Mouse (Mus musculus) kidney, embryonic 14.5 days (tissue): ENCODE results near the gene Rpl19. TPM values are rescaled to one million over a fixed set of nuclear protein-coding genes. Genes with fewer than 3 reads are reported as not detected.

Experiments used
- ATAC-seq: fragments of 200-750 bp; cut with Nextera tagmentation; 2 replicates; pipeline ENCODE4 v1.8.0; 2017; ENCODE audit warnings: moderate number of reproducible peaks, mild to moderate bottlenecking, moderate TSS enrichment, moderate library complexity; ENCODE audit not compliant: low FRiP score, low TSS enrichment
- H3K27ac ChIP-seq: fragments of 300-500 bp; sonication (generic); 2 replicates; pipeline ENCODE4 v1.5.1; 2014; ENCODE audit warnings: low read depth, mild to moderate bottlenecking, low read length, moderate library complexity, mixed read lengths
- H3K27me3 ChIP-seq: fragments of 300-500 bp; sonication (generic); 2 replicates; pipeline ENCODE4 v1.6.1; 2014; ENCODE audit warnings: mild to moderate bottlenecking, low read length; ENCODE audit not compliant: control insufficient read depth, insufficient read depth
- H3K36me3 ChIP-seq: fragments of 300-500 bp; sonication (generic); 2 replicates; pipeline ENCODE4 v1.6.1; 2014; ENCODE audit warnings: low read length, mixed read lengths; ENCODE audit not compliant: control insufficient read depth, insufficient read depth
- H3K4me1 ChIP-seq: fragments of 300-500 bp; sonication (generic); 2 replicates; pipeline ENCODE4 v1.6.1; 2014; ENCODE audit warnings: low read length, mixed read lengths; ENCODE audit not compliant: control insufficient read depth, insufficient read depth
- H3K4me2 ChIP-seq: fragments of 300-500 bp; sonication (generic); replicated peaks from 2 replicates; pipeline ENCODE4 v1.6.1; 2014; ENCODE audit warnings: low read depth, mild to moderate bottlenecking, low read length
- H3K4me3 ChIP-seq: fragments of 300-500 bp; sonication (generic); 2 replicates; pipeline ENCODE4 v1.5.1; 2014; ENCODE audit warnings: mild to moderate bottlenecking, low read length
- H3K9ac ChIP-seq: fragments of 300-500 bp; sonication (generic); 2 replicates; pipeline ENCODE4 v1.6.1; 2014; ENCODE audit warnings: low read depth, mild to moderate bottlenecking, low read length, moderate library complexity
- H3K9me3 ChIP-seq: fragments of 300-500 bp; sonication (generic); 2 replicates; pipeline ENCODE4 v1.6.1; 2016; ENCODE audit warnings: low read length; ENCODE audit not compliant: control insufficient read depth
- WGBS: fragments of 180-500 bp; shearing (Covaris S2); extraction: QIAGEN DNeasy Blood & Tissue Kit; methylation state at CpG from one replicate; pipeline ENCODE4 v1.1.7; 2014; 5-methylcytosine and 5-hydroxymethylcytosine counted together
- polyA plus RNA-seq: library from polyadenylated mRNA; unstranded; fragments of >200 nt; fragmentation: Nextera tagmentation; extraction: Ambion mirVana; gene quantifications from 2 replicates; pipeline ENCODE4 v1.2.1, GENCODE M21; 2014

The Rpl19 gene
- polyA plus RNA-seq, 1 experiment from 2014 or later = 1,236 TPM

GRCm38 (mm10) chr11:98037871-98038270 is 11.4 kb downstream of the Rpl19 start:
- no peak overlapping the region for H3K27ac ChIP-seq
- peaks cover 22% of the 10 kb centered on the region for H3K4me1 ChIP-seq
- no peaks in the 10 kb centered on the region for H3K9me3 ChIP-seq
- no peak overlapping the region for H3K4me3 ChIP-seq
- peaks cover 9% of the 10 kb centered on the region; the same call in 1 of the 2 replicates for H3K27me3 ChIP-seq
- no peak overlapping the region for H3K4me2 ChIP-seq
- WGBS = 69% methylated on average over 14 of the region's 14 CpGs
- no peak overlapping the region for H3K9ac ChIP-seq
- no peak for ATAC-seq
- H3K36me3 ChIP-seq = no peaks in the 10 kb centered on the region

DNA sequence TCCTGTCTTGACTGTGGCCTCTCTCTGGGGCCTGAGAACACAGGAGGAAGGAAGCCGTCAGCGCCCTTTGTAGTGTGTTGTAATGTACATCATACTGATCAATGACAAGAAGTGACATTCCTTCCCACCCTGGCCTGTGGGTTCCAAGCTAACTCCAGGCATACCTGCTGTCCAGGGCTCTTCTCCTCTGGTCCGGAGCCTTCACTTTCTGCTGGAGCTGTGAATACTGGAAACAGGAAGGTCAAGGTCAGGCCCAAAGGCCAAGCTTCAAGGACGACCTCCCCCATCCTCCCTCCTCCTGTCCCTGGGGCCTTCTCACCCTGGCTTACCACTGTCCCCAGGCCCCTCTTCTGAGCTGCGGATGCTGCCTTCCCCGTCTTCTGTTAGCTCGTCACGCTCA is 14.5 kb downstream of the Rpl19 start:
- Histone ChIP-seq H3K27ac (no peak overlapping the region), H3K9me3 (no peaks in the 10 kb centered on the region), H3K4me3 (no peak overlapping the region), H3K4me1 (peaks cover 15% of the 10 kb centered on the region), H3K27me3 (peaks cover 5% of the 10 kb centered on the region; the same call in 1 of the 2 replicates), H3K36me3 (no peaks in the 10 kb centered on the region), H3K9ac (no peak overlapping the region), H3K4me2 (no peak overlapping the region)
- no peak for ATAC-seq
- WGBS = 63% methylated on average over 8 of the region's 8 CpGs

DNA sequence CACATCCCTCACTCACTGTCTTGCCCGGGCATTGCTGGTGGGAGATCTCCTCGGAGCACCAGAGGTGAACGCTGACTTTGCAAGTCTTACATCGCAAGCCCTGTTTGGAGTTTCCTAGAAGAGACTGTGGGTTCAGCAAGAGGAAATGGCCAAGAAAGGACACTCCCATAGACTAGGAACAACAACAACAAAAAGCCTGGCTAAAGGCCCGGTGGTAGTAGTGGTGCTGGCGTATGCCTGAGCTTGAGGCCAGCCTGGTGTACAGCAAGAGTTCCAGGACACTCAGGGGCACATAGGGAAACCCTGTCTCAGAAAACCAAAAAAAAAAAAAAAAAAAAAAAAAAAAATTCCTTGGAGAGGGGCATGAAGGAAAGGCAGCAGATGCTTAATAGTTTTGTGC is 16.2 kb downstream of the Rpl19 start:
- Histone ChIP-seq H3K27ac (no peak overlapping the region), H3K9ac (no peak overlapping the region), H3K27me3 (no peaks in the 10 kb centered on the region; the same call in 1 of the 2 replicates), H3K9me3 (no peaks in the 10 kb centered on the region), H3K4me2 (no peak overlapping the region), H3K36me3 (no peaks in the 10 kb centered on the region), H3K4me1 (peaks cover 10% of the 10 kb centered on the region), H3K4me3 (no peak overlapping the region)
- 79% methylated on average over 6 of the region's 6 CpGs for WGBS
- no peak for ATAC-seq

- Histone ChIP-seq H3K36me3 (no peaks in the 10 kb centered on the region), H3K4me1 (peaks cover 10% of the 10 kb centered on the region), H3K27ac (no peak overlapping the region), H3K27me3 (no peaks in the 10 kb centered on the region; the same call in 1 of the 2 replicates), H3K9me3 (no peaks in the 10 kb centered on the region), H3K9ac (no peak overlapping the region), H3K4me2 (no peak overlapping the region), H3K4me3 (no peak overlapping the region)
- 54% methylated on average over 5 of the region's 5 CpGs for WGBS
- ATAC-seq = no peak
Observed at GRCm38 (mm10) chr11:98044074-98044473, 17.6 kb downstream of the Rpl19 start.

DNA sequence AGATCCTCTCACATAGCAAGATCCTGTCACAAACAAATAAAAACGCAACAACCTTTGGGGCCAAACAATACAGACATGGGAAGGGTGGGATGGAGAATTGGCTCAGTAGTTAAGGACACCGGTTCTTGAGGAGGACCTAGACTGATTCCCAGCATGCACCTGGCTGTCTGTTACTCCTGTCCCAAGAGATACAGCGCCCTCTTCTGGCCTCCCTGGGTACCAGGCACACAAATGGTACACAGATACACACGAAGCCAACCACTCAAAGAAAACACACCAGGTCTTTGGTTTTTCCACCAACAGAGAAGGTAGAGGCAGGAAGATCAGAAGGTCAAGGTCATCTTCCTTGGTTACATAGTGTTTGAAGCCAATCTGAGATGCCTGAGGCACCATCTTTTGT is 19.1 kb downstream of the Rpl19 start:
- Histone ChIP-seq H3K36me3 (no peaks in the 10 kb centered on the region), H3K27ac (no peak overlapping the region), H3K27me3 (no peaks in the 10 kb centered on the region; the same call in 1 of the 2 replicates), H3K4me1 (peaks cover 10% of the 10 kb centered on the region), H3K9ac (no peak overlapping the region), H3K4me3 (no peak overlapping the region), H3K4me2 (no peak overlapping the region), H3K9me3 (no peaks in the 10 kb centered on the region)
- whole genome bisulfite sequencing = 75% methylated on average over 4 of the region's 4 CpGs
- ATAC-seq = no peak

DNA sequence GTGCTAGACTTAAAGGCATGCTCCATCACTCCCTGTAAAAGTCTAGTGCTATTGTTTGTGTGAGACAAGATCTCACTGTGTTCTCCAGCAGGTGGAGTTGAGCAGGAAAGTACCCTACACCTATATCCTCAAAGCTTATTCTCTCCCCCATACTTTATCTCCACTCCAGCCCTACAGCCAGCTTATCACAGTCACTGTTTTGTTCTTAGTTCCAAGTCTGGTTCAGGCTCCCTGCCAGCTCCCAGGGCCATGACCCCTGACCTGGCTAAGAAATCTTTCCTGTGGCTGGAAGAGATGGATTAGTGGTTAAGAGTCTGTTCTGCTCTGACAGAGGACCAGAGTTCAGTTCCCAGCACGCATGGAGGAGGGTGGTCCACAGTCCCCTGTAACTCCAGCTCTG is 20.0 kb downstream of the Rpl19 start:
- WGBS = 75% methylated on average over 1 of the region's 1 CpGs

DNA sequence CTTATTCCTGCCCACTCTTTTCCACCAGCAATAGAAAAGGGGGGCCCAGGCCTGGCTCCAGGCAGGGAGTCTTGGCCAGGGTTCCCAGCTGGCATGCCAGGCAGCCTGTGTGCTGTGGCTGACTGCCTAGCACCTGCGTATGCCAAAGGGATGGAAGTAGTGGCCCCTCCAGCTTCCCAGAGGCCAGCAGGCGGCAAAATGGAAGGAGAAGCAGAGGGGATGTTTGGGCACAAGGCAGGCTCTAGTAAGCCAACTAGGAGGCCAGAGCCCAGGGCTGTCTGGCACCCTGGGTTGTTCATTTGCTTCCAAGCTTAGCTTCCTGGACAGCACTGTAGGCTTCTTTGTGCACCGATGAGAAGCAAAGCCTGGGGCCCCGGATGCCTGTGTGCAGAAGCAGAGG is 21.2 kb downstream of the Rpl19 start:
- Histone ChIP-seq H3K4me2 (no peak overlapping the region), H3K27me3 (peaks cover 15% of the 10 kb centered on the region), H3K4me3 (no peak overlapping the region), H3K4me1 (peaks cover 21% of the 10 kb centered on the region), H3K9me3 (no peaks in the 10 kb centered on the region), H3K27ac (no peak overlapping the region), H3K9ac (no peak overlapping the region), H3K36me3 (no peaks in the 10 kb centered on the region)
- WGBS = 74% methylated on average over 4 of the region's 4 CpGs
- ATAC-seq = no peak

More for the DNA sequence above, 20.0 kb downstream of the Rpl19 start:
- no peaks in the 10 kb centered on the region for H3K9me3 ChIP-seq
- H3K27ac ChIP-seq = no peak overlapping the region
- peaks cover 9% of the 10 kb centered on the region for H3K4me1 ChIP-seq
- H3K4me3 ChIP-seq = no peak overlapping the region
- no peaks in the 10 kb centered on the region for H3K36me3 ChIP-seq
- no peak overlapping the region for H3K4me2 ChIP-seq
- ATAC-seq = no peak
- H3K9ac ChIP-seq = no peak overlapping the region
- peaks cover 3% of the 10 kb centered on the region for H3K27me3 ChIP-seq

DNA sequence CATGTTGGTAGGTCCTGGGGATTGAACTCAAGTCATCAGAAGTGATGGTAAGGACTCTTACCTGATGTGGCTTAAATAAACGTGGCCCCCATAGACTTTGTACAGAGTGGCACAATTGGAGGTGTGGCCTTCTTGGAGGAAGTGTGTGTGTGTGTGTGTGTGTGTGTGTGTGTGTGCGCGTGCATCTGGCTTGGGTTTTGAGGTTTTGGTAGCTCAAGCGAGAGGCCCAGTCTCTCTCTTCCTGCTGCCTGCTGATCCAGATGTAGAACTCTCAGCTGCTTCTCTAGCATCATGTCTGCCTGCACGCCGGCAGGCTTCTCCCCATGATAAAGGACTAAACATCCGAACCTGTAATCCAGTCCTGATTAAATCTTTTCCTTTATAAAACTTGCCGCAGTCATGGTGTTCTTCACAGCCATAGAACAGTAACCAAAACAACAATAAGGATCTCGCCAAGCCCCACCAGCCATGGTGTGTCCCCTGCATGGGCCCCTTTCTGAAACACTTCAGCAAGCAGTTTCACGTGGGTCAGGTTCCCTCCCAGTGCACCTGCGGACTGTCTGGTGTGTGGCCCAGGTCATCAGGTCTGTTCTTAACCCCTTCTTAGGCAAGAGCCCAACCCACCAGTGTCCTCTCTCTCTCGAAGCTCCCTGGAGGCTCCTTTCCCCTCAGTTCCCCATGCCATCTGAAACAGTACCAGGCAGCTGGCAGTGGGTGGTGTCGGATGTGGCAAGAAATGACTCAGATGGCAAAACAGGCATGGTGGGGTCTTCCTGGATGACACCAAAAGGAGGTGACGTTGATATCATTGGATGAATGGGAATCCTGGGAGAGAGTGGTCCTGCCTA is 23.4 kb downstream of the Rpl19 start:
- H3K9ac ChIP-seq = no peak overlapping the region

GRCm38 (mm10) chr11:98050520-98050815 is 24.0 kb downstream of the Rpl19 start:
- Histone ChIP-seq H3K36me3 (no peaks in the 10 kb centered on the region), H3K9ac (no peak overlapping the region), H3K4me2 (no peak overlapping the region), H3K27me3 (peaks cover 21% of the 10 kb centered on the region), H3K27ac (no peak overlapping the region), H3K4me1 (peaks cover 17% of the 10 kb centered on the region), H3K9me3 (no peaks in the 10 kb centered on the region), H3K4me3 (no peak overlapping the region)
- no peak for ATAC-seq
- 26% methylated on average over 2 of the region's 2 CpGs for WGBS

More for the DNA sequence above, 23.4 kb downstream of the Rpl19 start:
- H3K27ac ChIP-seq = no peak overlapping the region
- ATAC-seq = no peak
- no peak overlapping the region for H3K4me3 ChIP-seq
- peaks cover 17% of the 10 kb centered on the region for H3K4me1 ChIP-seq
- peaks cover 21% of the 10 kb centered on the region for H3K27me3 ChIP-seq
- H3K4me2 ChIP-seq = no peak overlapping the region
- no peaks in the 10 kb centered on the region for H3K36me3 ChIP-seq
- WGBS = 59% methylated on average over 14 of the region's 14 CpGs
- no peaks in the 10 kb centered on the region for H3K9me3 ChIP-seq
